Mouse (Mus musculus) neural tube, embryonic 15.5 days (tissue): ENCODE results near the gene Gm20388. TPM values are rescaled to one million over a fixed set of nuclear protein-coding genes. Genes with fewer than 3 reads are reported as not detected.

Experiments used
- ATAC-seq: fragments of 200-750 bp; cut with Nextera tagmentation; 2 replicates; pipeline ENCODE4 v1.8.0; 2017; ENCODE audit warnings: mild to moderate bottlenecking, moderate TSS enrichment, moderate library complexity; ENCODE audit not compliant: low FRiP score
- H3K27ac ChIP-seq: fragments of 300-500 bp; sonication (generic); replicated peaks from 2 replicates; pipeline ENCODE4 v1.5.1; 2015; ENCODE audit warnings: mild to moderate bottlenecking, inconsistent platforms
- H3K27me3 ChIP-seq: fragments of 300-500 bp; sonication (generic); replicated peaks from 2 replicates; pipeline ENCODE4 v1.6.1; 2015; ENCODE audit warnings: inconsistent platforms
- H3K36me3 ChIP-seq: fragments of 300-500 bp; sonication (generic); 2 replicates; pipeline ENCODE4 v1.6.1; 2015; ENCODE audit warnings: inconsistent platforms
- H3K4me1 ChIP-seq: fragments of 300-500 bp; sonication (generic); 2 replicates; pipeline ENCODE4 v1.6.1; 2015; ENCODE audit warnings: inconsistent platforms
- H3K4me2 ChIP-seq: fragments of 300-500 bp; sonication (generic); 2 replicates; pipeline ENCODE4 v1.6.1; 2015; ENCODE audit warnings: inconsistent platforms, mild to moderate bottlenecking, moderate library complexity
- H3K4me3 ChIP-seq: fragments of 300-500 bp; sonication (generic); replicated peaks from 2 replicates; pipeline ENCODE4 v1.5.1; 2015; ENCODE audit warnings: mild to moderate bottlenecking, inconsistent platforms
- H3K9ac ChIP-seq: fragments of 300-500 bp; sonication (generic); replicated peaks from 2 replicates; pipeline ENCODE4 v1.6.1; 2015; ENCODE audit warnings: mild to moderate bottlenecking, inconsistent platforms
- H3K9me3 ChIP-seq: fragments of 300-500 bp; sonication (generic); replicated peaks from 2 replicates; pipeline ENCODE4 v1.6.1; 2016; ENCODE audit warnings: inconsistent platforms
- whole genome bisulfite sequencing: fragments of 180-500 bp; shearing (Covaris S2); methylation state at CpG from one replicate; pipeline ENCODE4 v1.1.7; 2015; ENCODE audit warnings: mixed read lengths; 5-methylcytosine and 5-hydroxymethylcytosine counted together
- polyA plus RNA-seq: library from polyadenylated mRNA; unstranded; fragments of >200 nt; fragmentation: Nextera tagmentation; extraction: Ambion mirVana; gene quantifications from 2 replicates; pipeline ENCODE4 v1.2.1, GENCODE M21; 2015

Gm20388 gene
- polyA plus RNA-seq, 1 experiment from 2014 or later, result not detected

- peaks cover 24% of the 10 kb centered on the region for H3K4me1 ChIP-seq
- no peaks in the 10 kb centered on the region for H3K9me3 ChIP-seq
- H3K27ac ChIP-seq, result no peak overlapping the region
- no peak overlapping the region for H3K9ac ChIP-seq
- H3K4me3 ChIP-seq, result no peak overlapping the region
- H3K36me3 ChIP-seq, result no peaks in the 10 kb centered on the region; the same call in 1 of the 2 replicates
- no peak for ATAC-seq
- no peaks in the 10 kb centered on the region for H3K27me3 ChIP-seq
- 92% methylated on average over 4 of the region's 4 CpGs for WGBS
- H3K4me2 ChIP-seq, result no peak overlapping the region
Observed at GRCm38 (mm10) chr8:120248451-120248850, 337.8 kb downstream of the Gm20388 start.

GRCm38 (mm10) chr8:120249800-120250336, 339.2 kb downstream of the Gm20388 start:
- H3K9ac ChIP-seq, result no peak overlapping the region
- H3K27ac ChIP-seq, result no peak overlapping the region
- no peak overlapping the region for H3K4me3 ChIP-seq
- no peaks in the 10 kb centered on the region for H3K27me3 ChIP-seq
- ATAC-seq, result no peak
- H3K4me1 ChIP-seq, result peaks cover 28% of the 10 kb centered on the region
- 84% methylated on average over 9 of the region's 9 CpGs for WGBS
- H3K4me2 ChIP-seq, result no peak overlapping the region
- H3K9me3 ChIP-seq, result no peaks in the 10 kb centered on the region
- no peaks in the 10 kb centered on the region for H3K36me3 ChIP-seq

- 61% methylated on average over 16 of the region's 16 CpGs for WGBS
- Histone ChIP-seq H3K9me3 (no peaks in the 10 kb centered on the region), H3K27me3 (no peaks in the 10 kb centered on the region), H3K4me3 (no peak overlapping the region), H3K36me3 (no peaks in the 10 kb centered on the region), H3K4me2 (peak overlapping the region; percentile 22; the same call in 1 of the 2 replicates), H3K27ac (peak overlapping the region; percentile 81), H3K4me1 (peaks cover 28% of the 10 kb centered on the region), H3K9ac (peak overlapping the region; percentile 34; the same call in 1 of the 2 replicates)
- peak; percentile 75; the same call in 1 of the 2 replicates for ATAC-seq
Observed at GRCm38 (mm10) chr8:120250750-120251410, 340.2 kb downstream of the Gm20388 start.

GRCm38 (mm10) chr8:120251411-120252035, 340.9 kb downstream of the Gm20388 start:
- Histone ChIP-seq H3K27ac (peak overlapping the region; percentile 81), H3K36me3 (no peaks in the 10 kb centered on the region), H3K9ac (no peak overlapping the region), H3K4me3 (no peak overlapping the region), H3K27me3 (no peaks in the 10 kb centered on the region), H3K4me1 (peaks cover 32% of the 10 kb centered on the region), H3K9me3 (no peaks in the 10 kb centered on the region), H3K4me2 (0 out of 2 replicates have a peak overlapping the region, but pooled peaks have one; percentile 22)
- WGBS, result 57% methylated on average over 9 of the region's 9 CpGs
- ATAC-seq, result 0 out of 2 replicates have a peak, but pooled peaks have one; percentile 11

- no peaks in the 10 kb centered on the region for H3K9me3 ChIP-seq
- ATAC-seq, result no peak
- no peaks in the 10 kb centered on the region for H3K36me3 ChIP-seq
- peaks cover 48% of the 10 kb centered on the region for H3K4me1 ChIP-seq
- H3K4me3 ChIP-seq, result no peak overlapping the region
- H3K9ac ChIP-seq, result no peak overlapping the region
- 85% methylated on average over 8 of the region's 8 CpGs for WGBS
- no peak overlapping the region for H3K4me2 ChIP-seq
- no peak overlapping the region for H3K27ac ChIP-seq
- H3K27me3 ChIP-seq, result no peaks in the 10 kb centered on the region
Observed at GRCm38 (mm10) chr8:120253626-120254025, 343.0 kb downstream of the Gm20388 start.

- Histone ChIP-seq H3K36me3 (no peaks in the 10 kb centered on the region), H3K4me2 (no peak overlapping the region), H3K9ac (no peak overlapping the region), H3K4me3 (no peak overlapping the region), H3K27me3 (no peaks in the 10 kb centered on the region), H3K27ac (no peak overlapping the region), H3K9me3 (no peaks in the 10 kb centered on the region), H3K4me1 (peaks cover 40% of the 10 kb centered on the region)
- no peak for ATAC-seq
- WGBS, result 88% methylated on average over 6 of the region's 6 CpGs
Observed at GRCm38 (mm10) chr8:120255406-120255987, 344.9 kb downstream of the Gm20388 start.

GRCm38 (mm10) chr8:120256958-120257357, 346.3 kb downstream of the Gm20388 start:
- Histone ChIP-seq H3K9ac (no peak overlapping the region), H3K27ac (peak overlapping the region; percentile 33), H3K27me3 (no peaks in the 10 kb centered on the region), H3K4me3 (no peak overlapping the region), H3K9me3 (no peaks in the 10 kb centered on the region), H3K36me3 (no peaks in the 10 kb centered on the region), H3K4me2 (no peak overlapping the region), H3K4me1 (peaks cover 40% of the 10 kb centered on the region)
- WGBS, result 26% methylated on average over 6 of the region's 6 CpGs
- peak; percentile 51; the same call in 1 of the 2 replicates for ATAC-seq

- Histone ChIP-seq H3K9me3 (no peaks in the 10 kb centered on the region), H3K4me3 (no peak overlapping the region), H3K4me1 (peaks cover 46% of the 10 kb centered on the region), H3K27ac (no peak overlapping the region), H3K9ac (no peak overlapping the region), H3K27me3 (no peaks in the 10 kb centered on the region), H3K4me2 (no peak overlapping the region), H3K36me3 (no peaks in the 10 kb centered on the region)
- 94% methylated on average over 13 of the region's 13 CpGs for WGBS
- no peak for ATAC-seq
Observed at GRCm38 (mm10) chr8:120259206-120259605, 348.6 kb downstream of the Gm20388 start.

- no peak for ATAC-seq
- Histone ChIP-seq H3K4me2 (no peak overlapping the region), H3K9ac (no peak overlapping the region), H3K27ac (no peak overlapping the region; the same call in 1 of the 2 replicates), H3K36me3 (no peaks in the 10 kb centered on the region), H3K4me3 (no peak overlapping the region), H3K27me3 (no peaks in the 10 kb centered on the region), H3K4me1 (peaks cover 59% of the 10 kb centered on the region), H3K9me3 (no peaks in the 10 kb centered on the region)
- WGBS, result 76% methylated on average over 5 of the region's 5 CpGs
Observed at GRCm38 (mm10) chr8:120260677-120261076, 350.0 kb downstream of the Gm20388 start.

- no peak for ATAC-seq
- no peak overlapping the region; the same call in 1 of the 2 replicates for H3K27ac ChIP-seq
- no peaks in the 10 kb centered on the region for H3K36me3 ChIP-seq
- no peak overlapping the region for H3K9ac ChIP-seq
- H3K4me1 ChIP-seq, result peaks cover 61% of the 10 kb centered on the region
- 27% methylated on average over 21 of the region's 21 CpGs for WGBS
- no peaks in the 10 kb centered on the region for H3K27me3 ChIP-seq
- peak overlapping the region; percentile 28 for H3K4me2 ChIP-seq
- H3K4me3 ChIP-seq, result no peak overlapping the region
- H3K9me3 ChIP-seq, result no peaks in the 10 kb centered on the region
Observed at GRCm38 (mm10) chr8:120261338-120262120, 350.9 kb downstream of the Gm20388 start.

GRCm38 (mm10) chr8:120263879-120264278, 353.2 kb downstream of the Gm20388 start:
- Histone ChIP-seq H3K27ac (no peak overlapping the region), H3K4me2 (no peak overlapping the region), H3K36me3 (no peaks in the 10 kb centered on the region), H3K9me3 (no peaks in the 10 kb centered on the region), H3K4me1 (peaks cover 63% of the 10 kb centered on the region), H3K9ac (no peak overlapping the region), H3K27me3 (no peaks in the 10 kb centered on the region), H3K4me3 (no peak overlapping the region)
- no peak for ATAC-seq
- WGBS, result 89% methylated on average over 5 of the region's 5 CpGs
